Mouse (Mus musculus) liver, postnatal 0 days (tissue): ENCODE data around the gene Relt.

ENCODE experiments used
- CTCF ChIP-seq: sonication (generic); IDR thresholded peaks from 2 replicates; pipeline ENCODE4 v1.5.1; 2016; ENCODE audit warnings: antibody characterized with exemption, low read depth
- EP300 ChIP-seq: IDR thresholded peaks from 2 replicates; pipeline ENCODE4 v1.6.1; 2016; ENCODE audit warnings: antibody characterized with exemption, low read depth, mild to moderate bottlenecking

GRCm38 (mm10) chr7:100908061-100908460 is 44.8 kb upstream of the Relt start:
- TF ChIP-seq CTCF = no peak
- TF ChIP-seq EP300 = no peak
